In the genomic region with DNA sequence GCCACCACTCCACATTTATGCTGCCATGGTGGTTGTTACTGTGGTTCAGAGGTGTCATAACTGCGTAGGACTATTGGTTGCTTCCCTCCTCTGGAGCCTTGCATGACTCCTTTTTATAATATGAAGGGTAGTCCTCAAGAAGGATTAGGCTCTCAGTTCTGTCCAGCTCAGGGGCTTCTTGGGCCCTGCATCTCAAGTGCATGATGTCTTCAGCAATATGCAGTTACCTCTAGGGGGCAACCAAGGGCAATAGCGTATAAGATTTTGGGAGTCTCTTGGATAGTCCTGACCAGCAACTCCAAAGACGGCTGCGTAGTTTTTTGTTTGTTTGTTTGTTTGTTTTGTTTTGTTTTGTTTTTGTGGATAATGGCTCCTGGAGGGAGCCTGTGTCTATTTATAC, we compare ENCODE assay signal across 28 mouse cellular contexts. TPM values are rescaled to one million over a fixed set of nuclear protein-coding genes. Genes with fewer than 3 reads are reported as not detected.
DNase-seq lines count a peak whose midpoint lies in the region; ATAC-seq and TF ChIP-seq lines count a peak whose summit lies in the region.
"Had no signal": no experiment of that assay in that cellular context is flagged by ENCODE, and none has a peak within 500 bp of the region (broad histone marks: within the 10 kb centered on the region; RNA-seq: fewer than 3 reads in every experiment).

No protein-coding gene starts in this region.

- no peak overlapping the region for H3K27ac ChIP-seq in hindbrain, embryonic 16.5 days (ENCODE audit: low read depth, low read length)
- no peak overlapping the region for H3K27ac ChIP-seq in hindbrain, postnatal 0 days
- H3K27ac ChIP-seq in neural tube, embryonic 14.5 days (ENCODE audit: low read depth, low read length): no peak overlapping the region
- H3K27ac ChIP-seq: embryonic facial prominence, embryonic 13.5 days; forebrain, embryonic 13.5 days; hindbrain, embryonic 13.5 days; intestine, embryonic 15.5 days; midbrain, embryonic 13.5 days; neural tube, embryonic 12.5 days had no signal

- H3K4me2 ChIP-seq in hindbrain, embryonic 16.5 days (ENCODE audit: low read length): no peak overlapping the region
- no peak overlapping the region for H3K4me2 ChIP-seq in hindbrain, postnatal 0 days (ENCODE audit: low read depth, low read length)
- no peak overlapping the region for H3K4me2 ChIP-seq in neural tube, embryonic 14.5 days (ENCODE audit: low read depth, low read length)
- H3K4me2 ChIP-seq: embryonic facial prominence, embryonic 13.5 days; forebrain, embryonic 13.5 days; hindbrain, embryonic 13.5 days; intestine, embryonic 15.5 days; midbrain, embryonic 13.5 days; neural tube, embryonic 12.5 days had no signal

- peaks cover 2% of the 10 kb centered on the region; the same call in 1 of the 2 replicates for H3K36me3 ChIP-seq in hindbrain, embryonic 16.5 days (ENCODE audit: control insufficient read depth, insufficient read depth, low read length)
- H3K36me3 ChIP-seq in hindbrain, postnatal 0 days (ENCODE audit: insufficient read depth, low read length): no peaks in the 10 kb centered on the region
- H3K36me3 ChIP-seq in neural tube, embryonic 14.5 days (ENCODE audit: control insufficient read depth, insufficient read depth, low read length): peaks cover 2% of the 10 kb centered on the region; the same call in 1 of the 2 replicates
- no peaks in the 10 kb centered on the region for H3K36me3 ChIP-seq in splenic B cell, adult 2 months (ENCODE audit: control insufficient read depth, insufficient read depth, low read length, poor library complexity, severe bottlenecking)
- H3K36me3 ChIP-seq: intestine, embryonic 15.5 days; midbrain, embryonic 13.5 days had no signal

- DNase-seq in hindbrain, postnatal 0 days (ENCODE audit: low spot score): no peak
- DNase-seq in neural tube, embryonic 10.5 days (ENCODE audit: extremely low spot score, low spot score): no peak
- peak; percentile 71 for DNase-seq in R1 (ENCODE audit: low read depth, low spot score)
- DNase-seq in splenic B cell, adult 2 months (ENCODE audit: low read depth, low spot score): peak; percentile 9
- no peak for DNase-seq in kidney, adult 8-10 months
- DNase-seq: adrenal gland, adult 8-10 months; cerebellum, adult 2 months; cerebellum, postnatal 25 days; gastrocnemius, postnatal 14 days; heart, adult 18-20 months; heart, postnatal 36 days; kidney, adult 9 months; kidney, postnatal 14 days; lung, postnatal 10 days; retina, postnatal 1 day; right cerebral cortex, postnatal 25 days; spleen, adult 18-20 months had no signal

- peaks cover 5% of the 10 kb centered on the region for H3K4me1 ChIP-seq in hindbrain, embryonic 16.5 days (ENCODE audit: control insufficient read depth, insufficient read depth, low read depth, low read length)
- H3K4me1 ChIP-seq in hindbrain, postnatal 0 days (ENCODE audit: insufficient read depth, low read length): no peaks in the 10 kb centered on the region; the same call in none of the 2 replicates
- H3K4me1 ChIP-seq in neural tube, embryonic 14.5 days (ENCODE audit: control insufficient read depth, insufficient read depth, low read length): peaks cover 2% of the 10 kb centered on the region; the same call in 1 of the 2 replicates
- H3K4me1 ChIP-seq: intestine, embryonic 15.5 days had no signal

- 92% methylated on average over 4 of the region's 4 CpGs for WGBS in hindbrain, embryonic 16.5 days
- 96% methylated on average over 4 of the region's 4 CpGs for WGBS in hindbrain, postnatal 0 days
- WGBS in neural tube, embryonic 14.5 days: 89% methylated on average over 4 of the region's 4 CpGs

- H3K27me3 ChIP-seq in hindbrain, embryonic 16.5 days (replicated peaks; ENCODE audit: control insufficient read depth, insufficient read depth, low read length): no peaks in the 10 kb centered on the region
- no peaks in the 10 kb centered on the region for H3K27me3 ChIP-seq in hindbrain, postnatal 0 days (ENCODE audit: insufficient read depth, low read length)
- no peaks in the 10 kb centered on the region for H3K27me3 ChIP-seq in neural tube, embryonic 14.5 days (ENCODE audit: control insufficient read depth, insufficient read depth, low read length)
- no peaks in the 10 kb centered on the region for H3K27me3 ChIP-seq in splenic B cell, adult 2 months (ENCODE audit: control insufficient read depth, insufficient read depth, low read length, poor library complexity, severe bottlenecking)
- H3K27me3 ChIP-seq: embryonic facial prominence, embryonic 13.5 days; forebrain, embryonic 13.5 days; hindbrain, embryonic 13.5 days; intestine, embryonic 15.5 days; midbrain, embryonic 13.5 days; neural tube, embryonic 12.5 days; Patski had no signal

- no peak overlapping the region for H3K4me3 ChIP-seq in hindbrain, embryonic 16.5 days (ENCODE audit: low read length)
- H3K4me3 ChIP-seq in hindbrain, postnatal 0 days (ENCODE audit: low read length): no peak overlapping the region
- H3K4me3 ChIP-seq in neural tube, embryonic 14.5 days (ENCODE audit: low read depth, low read length): no peak overlapping the region
- H3K4me3 ChIP-seq: embryonic facial prominence, embryonic 13.5 days; erythroblast, embryonic 14.5 days; forebrain, embryonic 13.5 days; hindbrain, embryonic 13.5 days; intestine, embryonic 15.5 days; midbrain, embryonic 13.5 days; neural tube, embryonic 12.5 days had no signal

- H3K9ac ChIP-seq in hindbrain, embryonic 16.5 days (ENCODE audit: low read depth, low read length): no peak overlapping the region
- H3K9ac ChIP-seq in hindbrain, postnatal 0 days (replicated peaks; ENCODE audit: low read length): no peak overlapping the region
- H3K9ac ChIP-seq in neural tube, embryonic 14.5 days (replicated peaks; ENCODE audit: low read depth, low read length): no peak overlapping the region
- H3K9ac ChIP-seq: embryonic facial prominence, embryonic 13.5 days; forebrain, embryonic 13.5 days; hindbrain, embryonic 13.5 days; intestine, embryonic 15.5 days; midbrain, embryonic 13.5 days; neural tube, embryonic 12.5 days had no signal

- TF ChIP-seq CTCF in hindbrain, postnatal 0 days (IDR thresholded peaks at IDR 0.05; ENCODE audit: low read depth): no peak

- ATAC-seq in hindbrain, embryonic 16.5 days: 0 out of 2 replicates have a peak, but pooled peaks have one; percentile 22
- ATAC-seq in hindbrain, postnatal 0 days: no peak
- 0 out of 2 replicates have a peak, but pooled peaks have one; percentile 16 for ATAC-seq in neural tube, embryonic 14.5 days (ENCODE audit: low read depth)
- ATAC-seq: activated CD4-positive, CD25-positive, alpha-beta regulatory T cell, adult 4 months; forebrain, embryonic 13.5 days; intestine, embryonic 15.5 days; midbrain, embryonic 13.5 days; Patski had no signal

- no peaks in the 10 kb centered on the region for H3K9me3 ChIP-seq in hindbrain, embryonic 16.5 days (ENCODE audit: control insufficient read depth, low read length)
- H3K9me3 ChIP-seq in hindbrain, postnatal 0 days (ENCODE audit: low read length): no peaks in the 10 kb centered on the region
- no peaks in the 10 kb centered on the region for H3K9me3 ChIP-seq in neural tube, embryonic 14.5 days (ENCODE audit: control insufficient read depth, low read length)
- H3K9me3 ChIP-seq: embryonic facial prominence, embryonic 13.5 days; hindbrain, embryonic 13.5 days; intestine, embryonic 15.5 days had no signal

RNA-seq across cellular contexts. Expression of a gene that starts 7.5 kb away (rescaled TPM):
- 283 and 302 TPM in 2 replicates for polyA plus RNA-seq in hindbrain, embryonic 16.5 days (2015; fragmentation: Nextera tagmentation; extraction: Ambion mirVana)
- total RNA-seq in hindbrain, postnatal 0 days (2014; rRNA removed): 106 and 113 TPM in 2 replicates
- 201 TPM in 2 replicates for polyA plus RNA-seq in hindbrain, postnatal 0 days (2015; fragmentation: Nextera tagmentation; extraction: Ambion mirVana)
- polyA plus RNA-seq in neural tube, embryonic 14.5 days (2014; fragmentation: Nextera tagmentation; extraction: Ambion mirVana): 412 and 465 TPM in 2 replicates

Comparison
In these comparisons a context has a peak if more than half of its experiments do, and no peak if none do; other contexts are left out.
1. DNase-seq: peak in R1 (single experiment) and splenic B cell, adult 2 months (single experiment); none in hindbrain, postnatal 0 days (single experiment), neural tube, embryonic 10.5 days (single experiment) and kidney, adult 8-10 months (0 of 2).